Mouse (Mus musculus): ENCODE measurements around the gene Gm10750. TPM values are rescaled to one million over a fixed set of nuclear protein-coding genes. Genes with fewer than 3 reads are reported as not detected.

Gm10750 gene
- polyA plus RNA-seq (2017; shearing (Covaris generic)): not detected

DNA sequence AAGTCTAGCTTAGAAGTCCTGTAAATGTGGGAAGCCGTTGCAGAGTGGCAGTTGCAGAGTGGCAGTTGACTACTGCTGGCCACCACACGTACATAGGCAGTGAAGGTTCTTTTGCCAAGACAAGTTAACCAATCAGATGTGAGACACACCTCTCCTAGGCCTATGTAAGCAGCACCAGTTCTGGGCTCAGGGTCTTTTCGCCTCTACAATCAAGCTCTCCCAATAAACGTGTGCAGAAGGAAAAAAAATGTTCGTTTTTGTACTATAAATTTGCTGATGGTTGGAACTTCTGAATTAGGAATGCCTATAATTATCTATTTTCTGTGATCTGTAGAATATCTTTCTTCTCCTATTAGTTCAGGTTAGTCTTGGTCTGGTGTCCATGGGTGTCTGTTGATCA is at the start of gene Gm10750:
Gene Gm10750 (minus strand): TSS at position 101 of the 400 bp plus-strand sequence.

DNA sequence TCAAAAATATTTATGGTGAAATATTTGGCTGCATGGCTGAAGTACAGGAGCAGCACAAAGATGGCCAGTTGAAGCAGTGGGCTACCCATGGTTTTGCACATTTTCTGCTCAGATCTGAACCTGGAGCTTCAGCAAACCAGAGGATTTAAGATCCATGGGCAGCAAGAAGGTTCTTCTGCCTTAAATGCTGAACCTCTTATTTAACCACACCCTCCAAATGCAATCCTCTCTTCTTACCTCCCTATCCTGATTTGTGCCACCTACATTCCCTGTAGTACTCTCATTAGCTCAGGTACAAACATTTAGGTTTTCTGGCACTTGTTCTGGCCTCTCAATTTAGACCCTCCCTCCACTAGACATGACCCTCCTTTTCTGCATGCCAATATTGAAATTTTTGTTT is 13.9 kb downstream of the Gm10750 start, which contains the start of gene Gm1330:
Gene Gm1330 (minus strand): TSS at position 101 of the 400 bp plus-strand sequence.

Other genes with a start within 250 kb of the Gm10750 start
- under 1 TPM in 1 of 2 experiments, not detected in 1; 0.27 TPM for gene Cst11, start 245.7 kb downstream of the Gm10750 start, polyA plus RNA-seq (2017; shearing (Covaris generic))
- not detected for gene 8030411F24Rik, start 235.2 kb downstream of the Gm10750 start, polyA plus RNA-seq (2017; shearing (Covaris generic))
- gene Cst12, start 227.9 kb downstream of the Gm10750 start, polyA plus RNA-seq (2017; shearing (Covaris generic)): under 1 TPM in 1 of 2 experiments, not detected in 1; 0.34 TPM
- under 1 TPM in 1 of 2 experiments, not detected in 1; 0.62 TPM for gene Cst8, start 218.5 kb downstream of the Gm10750 start, polyA plus RNA-seq (2017; shearing (Covaris generic))
- gene Cst13, start 197.2 kb downstream of the Gm10750 start, polyA plus RNA-seq (2017; shearing (Covaris generic)): not detected
- gene Cst9, start 182.1 kb downstream of the Gm10750 start, polyA plus RNA-seq (2017; shearing (Covaris generic)): not detected
- gene 9230104L09Rik, start 152.2 kb downstream of the Gm10750 start, polyA plus RNA-seq (2017; shearing (Covaris generic)): not detected
- gene Cst3, start 141.5 kb downstream of the Gm10750 start, polyA plus RNA-seq (2017; shearing (Covaris generic)): 100 to 1,000 TPM; 125 to 150 TPM
- not detected for gene Gm1330, start 14.0 kb downstream of the Gm10750 start, polyA plus RNA-seq (2017; shearing (Covaris generic))

Data from inflammation-experienced regulatory T-cells (primary cell).